Mouse (Mus musculus) heart, adult 11 months (tissue): ENCODE measurements at regions not wholly inside any gene's neighbourhood (a gene's known extent, or its start where the extent isn't known, plus 50 kb on each side); places are given as distances from the start of the nearest gene placed in this dataset.
A peak's percentile ranks its signal among the peaks of the same experiment; 100 is the strongest.

ENCODE experiments used
- DNase-seq: peaks from one replicate; pipeline ENCODE4 v3.0.0; 2022

GRCm38 (mm10) chr1:163555185-163555584, 151.7 kb upstream of the Gorab start:
- no peak for DNase-seq

GRCm38 (mm10) chr1:163538776-163539492, 135.5 kb upstream of the Gorab start:
- no peak for DNase-seq

- DNase-seq = no peak
Measured at GRCm38 (mm10) chr1:163530563-163530962, 127.1 kb upstream of the Gorab start.

GRCm38 (mm10) chr1:163517966-163518365, 114.5 kb upstream of the Gorab start:
- DNase-seq = no peak

GRCm38 (mm10) chr1:163512847-163513246, 109.4 kb upstream of the Gorab start:
- no peak for DNase-seq

GRCm38 (mm10) chr1:163512008-163512407, 108.5 kb upstream of the Gorab start:
- DNase-seq = peak; percentile 57

- no peak for DNase-seq
Measured at GRCm38 (mm10) chr1:163505035-163505434, 101.6 kb upstream of the Gorab start.

GRCm38 (mm10) chr1:163502557-163502956, 99.1 kb upstream of the Gorab start:
- no peak for DNase-seq

- DNase-seq = no peak
Measured at GRCm38 (mm10) chr1:163498398-163498958, 95.0 kb upstream of the Gorab start.

- DNase-seq = no peak
Measured at GRCm38 (mm10) chr1:163496416-163496815, 92.9 kb upstream of the Gorab start.

GRCm38 (mm10) chr1:163488532-163488931, 85.1 kb upstream of the Gorab start:
- no peak for DNase-seq

- DNase-seq = no peak
Measured at GRCm38 (mm10) chr1:163488109-163488508, 84.6 kb upstream of the Gorab start.

GRCm38 (mm10) chr1:163483098-163483497, 79.6 kb upstream of the Gorab start:
- DNase-seq = no peak

GRCm38 (mm10) chr1:163477478-163478167, 74.2 kb upstream of the Gorab start:
- no peak for DNase-seq

- DNase-seq = no peak
Measured at GRCm38 (mm10) chr1:163461194-163461593, 57.7 kb upstream of the Gorab start.

- no peak for DNase-seq
Measured at GRCm38 (mm10) chr1:163456366-163456765, 52.9 kb upstream of the Gorab start.
